Mouse (Mus musculus) layer of hippocampus, postnatal 25 days (tissue): ENCODE results near the gene Apol9a. TPM values are rescaled to one million over a fixed set of nuclear protein-coding genes. Genes with fewer than 3 reads are reported as not detected.

Experiments
- total RNA-seq, 2 experiments: library from RNA; stranded (reverse); gene quantifications; 2 replicates each; pipeline ENCODE4 v1.2.3; 2021

Apol9a gene
- total RNA-seq, 2 experiments from 2014 or later: not detected

Other genes with a start within 250 kb of the Apol9a start
- 100 to 1,000 TPM; 220 to 233 TPM for gene Rbfox2, start 104.1 kb downstream of the Apol9a start, total RNA-seq
- gene Apol7a, start 12.0 kb downstream of the Apol9a start, total RNA-seq: not detected
- gene Apol7b, start 36.4 kb upstream of the Apol9a start, total RNA-seq: not detected
- not detected for gene Apol10a, start 65.9 kb upstream of the Apol9a start, total RNA-seq
- gene Apol11a, start 97.1 kb upstream of the Apol9a start, total RNA-seq: not detected
- not detected for gene Apol7c, start 122.2 kb upstream of the Apol9a start, total RNA-seq
- gene 1700025B11Rik, start 150.8 kb upstream of the Apol9a start, total RNA-seq: not detected
- under 1 TPM in 1 of 2 experiments, not detected in 1; 0.10 TPM for gene Apol10b, start 185.0 kb upstream of the Apol9a start, total RNA-seq
- gene Gm36245, start 188.1 kb upstream of the Apol9a start, total RNA-seq: not detected
- gene Apol11b, start 232.2 kb upstream of the Apol9a start, total RNA-seq: not detected